Mouse (Mus musculus) kidney, embryonic 16.5 days (tissue): ENCODE measurements around the gene Cd247. TPM values are rescaled to one million over a fixed set of nuclear protein-coding genes. Genes with fewer than 3 reads are reported as not detected.

ENCODE experiments used
- ATAC-seq: fragments of 200-750 bp; cut with Nextera tagmentation; 2 replicates; pipeline ENCODE4 v1.8.0; 2017; ENCODE audit warnings: moderate TSS enrichment; ENCODE audit not compliant: low FRiP score, low TSS enrichment
- H3K27ac ChIP-seq: fragments of 300-500 bp; sonication (generic); 2 replicates; pipeline ENCODE4 v1.5.1; 2014; ENCODE audit warnings: low read length
- H3K27me3 ChIP-seq: fragments of 300-500 bp; sonication (generic); 2 replicates; pipeline ENCODE4 v1.6.1; 2014; ENCODE audit warnings: low read length, control low read depth, mixed read lengths; ENCODE audit not compliant: insufficient read depth
- H3K36me3 ChIP-seq: fragments of 300-500 bp; sonication (generic); 2 replicates; pipeline ENCODE4 v1.6.1; 2014; ENCODE audit warnings: low read length, control low read depth, mixed read lengths; ENCODE audit not compliant: insufficient read depth
- H3K4me1 ChIP-seq: fragments of 300-500 bp; sonication (generic); 2 replicates; pipeline ENCODE4 v1.6.1; 2014; ENCODE audit warnings: low read length, control low read depth, mixed read lengths; ENCODE audit not compliant: insufficient read depth
- H3K4me2 ChIP-seq: fragments of 300-500 bp; sonication (generic); replicated peaks from 2 replicates; pipeline ENCODE4 v1.6.1; 2014; ENCODE audit warnings: low read depth, low read length
- H3K4me3 ChIP-seq: fragments of 300-500 bp; sonication (generic); 2 replicates; pipeline ENCODE4 v1.5.1; 2014; ENCODE audit warnings: mild to moderate bottlenecking, low read length
- H3K9ac ChIP-seq: fragments of 300-500 bp; sonication (generic); replicated peaks from 2 replicates; pipeline ENCODE4 v1.6.1; 2014; ENCODE audit warnings: low read length
- H3K9me3 ChIP-seq: fragments of 300-500 bp; sonication (generic); 2 replicates; pipeline ENCODE4 v1.6.1; 2016; ENCODE audit warnings: low read length, control low read depth
- WGBS: fragments of 180-500 bp; shearing (Covaris S2); extraction: QIAGEN DNeasy Blood & Tissue Kit; methylation state at CpG from one replicate; pipeline ENCODE4 v1.1.7; 2014; 5-methylcytosine and 5-hydroxymethylcytosine counted together
- polyA plus RNA-seq: library from polyadenylated mRNA; unstranded; fragments of >200 nt; fragmentation: Nextera tagmentation; extraction: Ambion mirVana; gene quantifications from 2 replicates; pipeline ENCODE4 v1.2.1, GENCODE M21; 2015

Cd247 gene
- polyA plus RNA-seq, 1 experiment from 2014 or later: 0.91 TPM

DNA sequence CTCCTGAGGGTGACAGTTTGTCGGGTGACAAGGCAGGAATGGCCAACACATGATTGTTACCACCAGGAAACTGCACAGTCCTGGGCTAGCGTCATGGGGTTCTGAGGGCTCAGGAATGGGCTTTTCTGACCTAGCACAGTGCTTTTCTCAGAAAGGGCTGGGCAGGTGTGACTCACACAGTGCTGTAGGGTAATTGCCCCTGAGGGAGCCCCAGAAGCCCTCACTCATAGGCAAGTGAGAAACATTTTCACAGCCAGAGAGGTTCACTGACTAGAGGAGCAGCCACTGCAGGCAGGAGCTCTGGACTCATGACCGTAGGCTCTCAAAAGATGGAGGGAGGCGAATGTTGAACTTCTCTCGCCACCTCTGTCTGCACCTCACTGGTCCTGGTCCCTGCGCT is 1.5 kb downstream of the Cd247 start:
- ATAC-seq: peak; percentile 27; the same call in 1 of the 2 replicates
- Histone ChIP-seq H3K4me2 (no peak overlapping the region), H3K4me1 (no peaks in the 10 kb centered on the region), H3K9me3 (no peaks in the 10 kb centered on the region), H3K9ac (no peak overlapping the region), H3K27me3 (no peaks in the 10 kb centered on the region), H3K4me3 (no peak overlapping the region), H3K27ac (no peak overlapping the region), H3K36me3 (no peaks in the 10 kb centered on the region)
- 83% methylated on average over 6 of the region's 6 CpGs for WGBS

DNA sequence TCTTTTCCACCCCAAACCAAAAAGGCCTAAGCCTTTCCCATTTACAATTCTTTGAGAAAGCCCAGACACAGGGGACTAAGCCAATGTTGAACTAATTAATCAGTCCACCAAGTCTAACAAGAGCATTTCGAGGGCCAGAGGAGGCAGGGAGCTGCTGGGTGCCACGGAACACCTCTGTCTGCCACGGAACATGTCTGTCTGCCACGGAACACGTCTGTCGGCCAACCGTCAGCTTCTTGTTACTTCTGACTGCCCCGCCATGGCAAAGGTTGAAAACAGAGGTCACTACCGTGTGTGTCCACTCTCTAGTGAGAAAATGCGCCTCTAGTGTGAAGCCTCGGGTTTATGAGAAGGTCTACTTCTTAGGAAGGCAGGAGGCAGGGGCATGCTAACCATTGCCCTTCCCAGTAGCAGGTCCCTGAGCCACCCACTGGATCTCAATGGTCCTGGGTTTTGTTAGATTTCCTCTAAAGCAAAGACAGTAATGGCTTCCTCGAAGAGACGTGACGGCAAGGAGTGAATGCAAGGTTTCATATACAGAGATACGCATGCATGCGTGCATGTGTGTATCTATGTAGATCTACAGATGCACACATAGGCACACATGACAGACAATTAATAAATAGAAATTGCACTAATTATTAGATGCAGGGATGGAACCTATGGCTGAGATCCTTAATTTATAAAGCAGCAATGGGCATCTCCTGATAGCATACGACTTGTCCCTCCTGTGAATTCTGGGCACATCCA is 2.2 kb downstream of the Cd247 start:
- Histone ChIP-seq H3K4me2 (no peak overlapping the region), H3K4me3 (no peak overlapping the region), H3K36me3 (no peaks in the 10 kb centered on the region), H3K4me1 (no peaks in the 10 kb centered on the region), H3K27me3 (no peaks in the 10 kb centered on the region), H3K27ac (no peak overlapping the region), H3K9ac (no peak overlapping the region), H3K9me3 (no peaks in the 10 kb centered on the region)
- 92% methylated on average over 17 of the region's 17 CpGs for WGBS
- ATAC-seq: no peak

DNA sequence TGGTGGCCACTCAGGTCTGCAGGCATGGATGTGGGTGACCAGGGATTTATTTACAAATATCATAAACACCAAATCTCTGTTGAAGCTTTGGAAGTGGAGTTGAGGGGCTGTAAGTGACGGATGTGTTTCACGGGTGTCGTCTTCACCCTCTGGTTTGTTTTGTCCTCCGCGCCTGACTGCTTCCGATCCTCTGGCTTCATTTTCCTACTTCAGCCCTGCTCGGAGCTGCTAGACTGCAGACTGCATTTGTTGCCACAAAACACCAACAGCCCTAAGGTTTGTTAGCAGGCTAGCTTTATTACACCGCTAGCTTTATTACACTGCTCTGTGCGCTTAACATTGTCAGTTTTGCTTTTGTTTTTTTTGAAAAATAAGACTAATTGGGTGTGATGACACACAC is 2.9 kb downstream of the Cd247 start:
- H3K4me1 ChIP-seq: no peaks in the 10 kb centered on the region
- ATAC-seq: no peak
- no peaks in the 10 kb centered on the region for H3K27me3 ChIP-seq
- no peak overlapping the region for H3K27ac ChIP-seq
- H3K36me3 ChIP-seq: no peaks in the 10 kb centered on the region
- H3K4me3 ChIP-seq: no peak overlapping the region
- WGBS: 65% methylated on average over 9 of the region's 9 CpGs
- no peak overlapping the region for H3K4me2 ChIP-seq
- no peak overlapping the region for H3K9ac ChIP-seq
- no peaks in the 10 kb centered on the region for H3K9me3 ChIP-seq

DNA sequence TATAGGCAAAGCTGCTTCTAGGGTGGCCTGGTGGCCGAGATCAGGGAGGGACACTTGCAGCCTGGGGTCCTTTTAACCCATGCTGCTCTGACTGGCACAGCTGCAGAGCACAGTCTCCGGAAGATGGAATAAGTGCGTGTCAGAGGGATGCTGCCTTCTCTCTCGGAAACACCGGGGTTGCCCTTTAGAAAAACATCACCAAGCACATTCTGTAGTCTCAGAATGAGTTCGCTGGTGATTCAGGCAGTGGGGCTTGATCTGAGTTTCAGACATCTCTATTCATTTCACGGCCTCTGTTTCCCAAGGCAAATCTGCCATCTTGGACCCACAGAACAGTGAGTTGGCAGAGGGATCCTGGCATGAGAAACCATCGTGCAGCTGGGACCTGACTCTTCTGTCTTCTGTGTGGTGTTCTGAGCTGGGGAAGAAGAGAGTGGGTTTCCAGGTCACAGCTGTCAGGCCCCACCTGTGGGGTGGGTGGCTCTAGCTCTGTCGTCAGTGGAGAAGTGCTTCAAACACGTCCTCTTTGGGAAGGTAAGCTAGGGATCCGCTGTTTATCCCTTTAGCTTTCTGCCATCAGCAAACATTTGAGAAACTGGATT is 13.3 kb downstream of the Cd247 start:
- 87% methylated on average over 11 of the region's 11 CpGs for WGBS
- no peak overlapping the region for H3K27ac ChIP-seq
- ATAC-seq: no peak
- H3K9me3 ChIP-seq: no peaks in the 10 kb centered on the region
- no peak overlapping the region for H3K4me2 ChIP-seq
- H3K4me1 ChIP-seq: 0 out of 2 replicates have a peak, but pooled peaks cover 9% of the 10 kb centered on the region
- no peaks in the 10 kb centered on the region for H3K27me3 ChIP-seq
- no peak overlapping the region for H3K4me3 ChIP-seq
- H3K36me3 ChIP-seq: no peaks in the 10 kb centered on the region
- no peak overlapping the region for H3K9ac ChIP-seq

DNA sequence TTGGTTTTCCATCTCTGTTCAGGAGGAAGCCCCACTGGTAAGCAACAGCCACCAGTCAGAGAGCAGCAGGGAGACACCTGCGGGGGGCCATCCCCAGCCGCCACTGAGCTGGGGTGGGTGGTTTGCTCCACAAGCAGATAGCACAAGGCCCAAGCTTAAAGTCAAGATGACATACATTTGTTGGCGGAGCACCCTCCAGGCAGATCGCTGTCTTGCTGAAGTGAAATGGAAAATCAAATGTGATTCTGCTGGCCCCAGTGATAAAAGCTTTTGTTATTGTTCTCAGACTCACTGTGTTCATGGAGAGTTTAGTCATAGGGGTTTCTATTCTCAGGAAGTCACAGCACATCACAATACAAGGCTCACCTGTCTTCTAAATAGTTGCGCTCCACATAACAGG is 14.6 kb downstream of the Cd247 start:
- H3K36me3 ChIP-seq: no peaks in the 10 kb centered on the region
- no peaks in the 10 kb centered on the region for H3K9me3 ChIP-seq
- no peaks in the 10 kb centered on the region for H3K27me3 ChIP-seq
- 91% methylated on average over 5 of the region's 5 CpGs for WGBS
- no peak for ATAC-seq
- no peak overlapping the region for H3K4me2 ChIP-seq
- H3K27ac ChIP-seq: no peak overlapping the region
- no peak overlapping the region for H3K4me3 ChIP-seq
- H3K9ac ChIP-seq: no peak overlapping the region
- 0 out of 2 replicates have a peak, but pooled peaks cover 9% of the 10 kb centered on the region for H3K4me1 ChIP-seq

DNA sequence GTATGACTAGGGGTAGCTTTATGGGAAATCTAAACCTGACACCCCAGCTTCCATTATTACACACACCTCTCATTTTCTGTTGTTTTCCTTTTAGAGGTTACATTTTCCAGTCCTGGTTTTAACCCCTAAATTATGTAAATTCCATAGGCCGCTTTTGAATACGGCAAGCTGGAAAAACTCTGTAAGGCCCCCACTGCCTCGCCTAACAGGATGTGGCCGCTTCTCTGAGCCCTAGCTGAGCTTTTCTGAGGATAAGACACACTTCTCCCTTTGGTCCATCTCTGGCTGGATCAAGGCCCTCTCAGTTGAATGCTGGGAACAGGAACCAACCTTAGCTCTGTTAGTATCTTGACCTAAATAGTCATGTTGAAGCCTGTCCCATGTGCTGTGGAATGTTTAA is 15.7 kb downstream of the Cd247 start:
- H3K4me3 ChIP-seq: no peak overlapping the region
- no peak overlapping the region for H3K27ac ChIP-seq
- H3K27me3 ChIP-seq: no peaks in the 10 kb centered on the region
- H3K36me3 ChIP-seq: no peaks in the 10 kb centered on the region
- H3K4me1 ChIP-seq: 0 out of 2 replicates have a peak, but pooled peaks cover 9% of the 10 kb centered on the region
- no peak overlapping the region for H3K9ac ChIP-seq
- H3K9me3 ChIP-seq: no peaks in the 10 kb centered on the region
- WGBS: 91% methylated on average over 4 of the region's 4 CpGs
- ATAC-seq: no peak
- no peak overlapping the region for H3K4me2 ChIP-seq

DNA sequence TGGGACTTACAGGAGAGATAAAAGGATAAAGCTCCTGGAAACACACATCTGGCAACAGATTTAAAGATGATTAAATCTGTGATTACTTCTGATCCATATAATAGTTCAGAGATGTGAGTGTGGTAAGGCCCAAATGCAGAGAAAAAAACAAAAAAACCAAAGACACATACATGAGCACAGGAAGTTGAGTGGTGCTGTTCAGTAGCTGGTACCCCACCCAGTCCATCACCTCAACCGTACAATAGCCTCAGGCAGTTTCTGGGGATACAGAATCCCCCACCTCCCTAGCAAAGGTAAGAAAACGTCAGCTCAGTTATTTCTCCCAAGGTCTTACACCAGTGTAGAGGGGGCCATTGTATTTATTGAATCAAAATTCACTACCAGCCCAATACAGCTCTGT is 22.2 kb downstream of the Cd247 start:
- no peak overlapping the region for H3K27ac ChIP-seq
- 66% methylated on average over 2 of the region's 2 CpGs for WGBS
- no peak for ATAC-seq

DNA sequence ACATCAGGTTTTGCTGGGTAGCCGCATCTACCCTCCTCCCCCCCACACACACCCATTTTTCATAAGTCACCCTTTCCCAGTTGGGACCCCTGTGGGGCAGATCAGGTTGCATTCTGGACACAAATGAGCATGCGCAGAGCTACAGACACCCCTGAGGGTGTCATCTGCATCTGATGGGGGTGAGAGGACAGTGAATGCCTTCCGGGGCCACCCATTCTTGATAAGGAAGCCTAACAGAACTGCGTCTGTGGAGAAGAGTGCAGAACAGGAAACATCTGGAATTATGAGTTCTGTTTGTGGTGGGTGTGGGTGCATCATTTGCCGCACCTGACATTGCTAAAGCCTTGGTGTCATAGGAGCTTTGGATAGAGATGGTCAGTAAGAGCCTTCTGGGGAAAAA is 22.7 kb downstream of the Cd247 start:
- no peak overlapping the region for H3K9ac ChIP-seq
- H3K4me3 ChIP-seq: no peak overlapping the region
- H3K4me2 ChIP-seq: no peak overlapping the region
- H3K4me1 ChIP-seq: peaks cover 15% of the 10 kb centered on the region
- no peak for ATAC-seq
- H3K27me3 ChIP-seq: no peaks in the 10 kb centered on the region
- H3K9me3 ChIP-seq: no peaks in the 10 kb centered on the region
- no peak overlapping the region for H3K27ac ChIP-seq
- H3K36me3 ChIP-seq: no peaks in the 10 kb centered on the region
- WGBS: 77% methylated on average over 5 of the region's 5 CpGs

More for the DNA sequence above, 22.2 kb downstream of the Cd247 start:
- no peak overlapping the region for H3K4me3 ChIP-seq
- H3K4me2 ChIP-seq: no peak overlapping the region
- no peaks in the 10 kb centered on the region for H3K36me3 ChIP-seq
- peaks cover 21% of the 10 kb centered on the region for H3K4me1 ChIP-seq
- no peaks in the 10 kb centered on the region for H3K27me3 ChIP-seq
- no peaks in the 10 kb centered on the region for H3K9me3 ChIP-seq
- H3K9ac ChIP-seq: no peak overlapping the region

DNA sequence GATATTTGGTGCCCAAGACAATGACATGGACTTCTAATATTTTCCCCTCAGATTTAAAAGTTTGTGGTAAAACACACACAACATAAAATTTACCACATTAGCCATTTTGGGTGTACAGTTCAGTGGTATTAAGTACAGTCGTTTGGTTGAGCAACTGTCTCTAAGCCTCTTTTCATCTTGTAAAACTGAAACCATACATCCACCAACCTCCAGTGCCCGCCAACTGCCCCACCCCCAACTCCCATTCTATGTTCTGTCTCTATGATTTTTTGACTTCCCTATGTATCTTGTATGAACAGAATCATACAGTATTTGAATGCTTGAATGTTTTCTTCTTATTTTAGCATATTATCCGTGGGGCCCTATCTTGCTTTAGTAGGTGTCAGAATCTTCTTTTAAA is 24.3 kb downstream of the Cd247 start:
- 87% methylated on average over 3 of the region's 3 CpGs for WGBS
- peaks cover 15% of the 10 kb centered on the region for H3K4me1 ChIP-seq
- H3K4me3 ChIP-seq: no peak overlapping the region
- no peaks in the 10 kb centered on the region for H3K27me3 ChIP-seq
- ATAC-seq: no peak
- no peak overlapping the region for H3K4me2 ChIP-seq
- no peaks in the 10 kb centered on the region for H3K36me3 ChIP-seq
- H3K9ac ChIP-seq: no peak overlapping the region
- H3K27ac ChIP-seq: no peak overlapping the region
- no peaks in the 10 kb centered on the region for H3K9me3 ChIP-seq

DNA sequence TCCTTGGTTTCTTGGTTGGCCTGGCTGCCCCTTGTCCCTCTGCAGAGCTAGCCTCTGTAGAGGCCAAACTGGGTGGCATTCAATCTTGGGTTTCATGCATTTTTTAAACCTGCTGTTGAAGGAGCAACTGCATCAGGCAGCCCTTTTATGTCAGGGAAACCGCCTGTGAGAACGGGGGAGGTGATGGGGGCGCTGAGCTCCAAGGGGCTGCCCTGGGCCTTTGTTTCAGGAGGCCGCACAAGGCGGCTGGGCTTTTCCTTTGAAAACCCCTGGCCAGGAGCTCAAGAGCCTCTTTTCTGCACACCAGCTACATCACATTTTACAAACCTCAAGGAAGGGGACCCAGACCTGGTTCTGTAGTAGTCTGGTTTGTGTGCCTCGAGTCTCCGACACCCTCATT is 25.6 kb downstream of the Cd247 start:
- peak overlapping the region; percentile 25; the same call in 1 of the 2 replicates for H3K27ac ChIP-seq
- peak overlapping the region; percentile 33 for H3K4me2 ChIP-seq
- peak overlapping the region; percentile 14; the same call in 1 of the 2 replicates for H3K9ac ChIP-seq
- H3K27me3 ChIP-seq: no peaks in the 10 kb centered on the region
- H3K4me3 ChIP-seq: no peak overlapping the region
- no peaks in the 10 kb centered on the region for H3K9me3 ChIP-seq
- peaks cover 15% of the 10 kb centered on the region for H3K4me1 ChIP-seq
- WGBS: 26% methylated on average over 7 of the region's 7 CpGs
- ATAC-seq: no peak
- no peaks in the 10 kb centered on the region for H3K36me3 ChIP-seq
